15 mouse cellular contexts compared by ENCODE assay signal in genomic region chr9:40412246-40412645, GRCm38 (mm10).
A peak's percentile ranks its signal among the peaks of the same experiment; 100 is the strongest.
DNase-seq lines count a peak whose midpoint lies in the region.
"Had no signal": no experiment of that assay in that cellular context is flagged by ENCODE, and none has a peak within 500 bp of the region (broad histone marks: within the 10 kb centered on the region; RNA-seq: fewer than 3 reads in every experiment).

No protein-coding gene starts in this region.

- DNase-seq in cerebellum, adult 9-10 months = peak; percentile 52
- no peak for DNase-seq in cerebellum, adult 9-11 months
- DNase-seq in MN1 (ENCODE audit: low spot score) (peak; percentile 51), adipocyte (ENCODE audit: low spot score) (no peak)
- DNase-seq: adrenal gland, adult 2 months; adrenal gland, adult 8-10 months; adrenal gland, postnatal 10 days; adrenal gland, postnatal 14 days; adrenal gland, postnatal 25 days; adrenal gland, postnatal 36 days; B cell, adult 2 months; cerebellum, adult 11 months; cerebellum, adult 11-12 months; cerebellum, adult 18-20 months; cerebellum, adult 8-10 months had no signal

Comparison
In these comparisons a context has a peak if more than half of its experiments do, and no peak if none do; other contexts are left out.
1. DNase-seq: peak in cerebellum, adult 9-10 months (single experiment) and MN1 (single experiment); none in cerebellum, adult 9-11 months (single experiment) and adipocyte (single experiment).